Mouse (Mus musculus): Measurements from ENCODE around the gene Gm16181. TPM values are rescaled to one million over a fixed set of nuclear protein-coding genes. Genes with fewer than 3 reads are reported as not detected.

The Gm16181 gene
- polyA plus RNA-seq (2015; fragmentation: Nextera tagmentation; extraction: Ambion mirVana), result 0.41 and 1.2 TPM in 2 replicates

DNA sequence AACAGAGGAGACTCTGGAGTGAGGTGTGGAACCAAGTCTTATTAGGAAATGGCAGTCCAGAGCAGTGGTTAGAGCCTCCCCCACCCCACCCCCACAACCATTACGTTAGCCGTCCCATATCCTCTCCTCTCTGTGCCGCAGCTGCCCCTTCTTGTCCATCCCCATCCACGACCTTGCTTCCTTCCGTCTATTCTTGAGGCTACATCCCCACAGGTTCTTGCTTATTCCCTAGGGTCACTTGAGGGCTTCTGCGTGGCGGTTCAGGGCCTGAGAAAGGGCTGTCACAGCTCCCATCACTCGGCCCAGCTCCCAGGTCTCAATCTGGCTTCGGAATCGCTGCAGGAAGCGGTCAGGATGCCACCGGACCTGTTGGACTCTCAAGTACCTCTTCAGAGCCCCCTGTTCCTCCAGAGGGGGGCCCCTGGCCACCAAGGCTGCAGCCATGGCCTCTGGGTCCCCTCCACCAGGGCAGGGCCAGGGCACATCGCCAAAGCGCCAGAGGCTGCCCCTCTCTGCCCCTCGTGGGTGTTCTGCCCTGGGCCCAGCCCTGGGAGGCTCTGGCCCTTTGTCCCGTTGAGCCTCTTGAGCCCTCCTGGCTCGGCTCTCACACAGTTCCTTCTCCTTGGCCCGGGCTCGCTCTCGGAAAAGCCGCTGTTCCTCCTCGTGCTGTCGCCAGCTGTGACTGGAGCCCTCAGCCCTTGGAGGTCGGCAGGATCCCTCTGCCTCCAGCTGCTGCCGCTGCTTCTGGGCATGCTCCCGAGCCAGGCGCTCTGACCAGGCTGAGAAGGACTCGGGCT is at the start of gene Gm16181:
Gene Gm16181, plus strand, starts transcription at position 679 of the 797 bp plus-strand sequence.
- Histone ChIP-seq H3K27me3 (ENCODE audit: control insufficient read depth, insufficient read depth, low read length) (no peaks in the 10 kb centered on the region), H3K9me3 (replicated peaks; ENCODE audit: control insufficient read depth, low read length) (no peaks in the 10 kb centered on the region), H3K27ac (ENCODE audit: low read length) (peak within 1 kb of the TSS; percentile 75), H3K4me1 (ENCODE audit: control insufficient read depth, insufficient read depth, low read length) (peaks cover 7% of the 10 kb centered on the region), H3K4me3 (ENCODE audit: low read length) (no peak within 1 kb of the TSS), H3K36me3 (ENCODE audit: control insufficient read depth, insufficient read depth) (peaks cover 8% of the 10 kb centered on the region; the same call in 1 of the 2 replicates), H3K9ac (ENCODE audit: low read length) (0 out of 2 replicates have a peak within 1 kb of the TSS, but pooled peaks have one; percentile 18), H3K4me2 (ENCODE audit: low read depth, low read length) (no peak within 1 kb of the TSS)
- ATAC-seq (replicated peaks; ENCODE audit: extremely low read depth, insufficient read depth, low FRiP score), result no peak
- WGBS, result 60% methylated on average over 28 of the region's 28 CpGs

DNA sequence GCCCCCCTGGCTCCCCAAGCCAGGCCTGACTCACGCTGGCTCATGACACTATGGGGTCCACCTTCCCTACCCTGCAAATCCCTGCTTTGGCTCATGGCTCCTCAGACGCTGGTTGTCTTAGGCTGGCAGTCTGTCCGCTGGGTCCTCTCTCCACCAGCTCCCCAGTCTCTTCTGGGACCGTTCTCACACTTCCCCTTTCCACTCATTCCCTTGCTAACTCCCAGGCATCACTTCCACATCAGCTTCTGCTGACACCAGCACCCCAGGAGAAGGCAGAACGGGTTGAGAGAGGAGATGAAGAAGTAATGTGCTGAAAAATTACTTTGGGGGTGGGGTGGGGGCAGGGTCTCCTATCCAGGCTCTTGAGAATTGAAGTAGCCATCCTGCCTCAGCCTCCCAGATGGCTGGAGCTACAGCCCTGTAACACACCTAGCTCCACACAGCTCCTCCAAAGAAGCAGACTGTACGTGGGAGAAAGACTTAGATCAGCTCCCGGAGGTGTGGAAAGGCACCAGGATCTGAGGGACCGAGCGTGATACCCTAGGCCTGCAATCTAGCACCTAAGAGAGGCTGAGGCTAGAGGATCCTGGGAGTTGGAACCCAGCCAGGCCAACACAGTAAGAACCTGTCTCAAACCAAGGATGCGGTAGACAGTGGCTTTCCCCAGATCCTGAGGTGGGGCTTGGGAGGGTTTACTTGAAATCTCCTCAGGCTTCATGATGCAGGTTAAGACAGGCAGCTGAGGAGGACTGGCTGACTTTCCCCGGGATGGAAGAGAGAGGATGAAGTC is 48.0 kb upstream of the Gm16181 start:
- Histone ChIP-seq H3K4me2 (ENCODE audit: low read depth, low read length) (no peak overlapping the region), H3K27ac (ENCODE audit: low read length) (peak overlapping the region; percentile 42; the same call in 1 of the 2 replicates), H3K4me3 (ENCODE audit: low read length) (no peak overlapping the region), H3K4me1 (ENCODE audit: control insufficient read depth, insufficient read depth, low read length) (no peaks in the 10 kb centered on the region; the same call in 1 of the 2 replicates), H3K36me3 (ENCODE audit: control insufficient read depth, insufficient read depth) (no peaks in the 10 kb centered on the region), H3K27me3 (ENCODE audit: control insufficient read depth, insufficient read depth, low read length) (no peaks in the 10 kb centered on the region), H3K9me3 (replicated peaks; ENCODE audit: control insufficient read depth, low read length) (no peaks in the 10 kb centered on the region), H3K9ac (ENCODE audit: low read length) (no peak overlapping the region)
- 54% methylated on average over 11 of the region's 11 CpGs for WGBS
- no peak for ATAC-seq (replicated peaks; ENCODE audit: extremely low read depth, insufficient read depth, low FRiP score)

DNA sequence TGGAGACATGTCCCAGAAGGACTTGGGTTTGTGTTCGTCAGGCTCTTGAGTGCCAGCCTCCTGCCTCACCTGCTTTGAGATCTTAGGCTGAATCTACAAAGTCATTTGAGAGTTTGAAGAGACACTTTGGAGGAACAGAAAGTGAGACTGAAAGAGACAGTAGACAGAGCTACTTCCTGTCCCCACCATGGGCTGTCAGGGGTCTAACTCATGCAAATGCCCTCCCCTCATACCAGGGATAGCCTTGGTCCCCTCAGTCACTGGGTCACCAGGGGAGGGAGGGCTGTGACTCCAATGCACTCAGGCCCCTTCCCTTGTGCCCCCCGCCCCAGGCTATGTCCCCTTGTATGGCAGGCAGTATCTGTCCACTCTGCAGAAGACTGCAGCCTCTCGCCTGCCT is 47.3 kb upstream of the Gm16181 start:
- Histone ChIP-seq H3K4me2 (ENCODE audit: low read depth, low read length) (no peak overlapping the region), H3K27me3 (ENCODE audit: control insufficient read depth, insufficient read depth, low read length) (no peaks in the 10 kb centered on the region), H3K36me3 (ENCODE audit: control insufficient read depth, insufficient read depth) (no peaks in the 10 kb centered on the region), H3K9ac (ENCODE audit: low read length) (no peak overlapping the region), H3K4me3 (ENCODE audit: low read length) (no peak overlapping the region), H3K4me1 (ENCODE audit: control insufficient read depth, insufficient read depth, low read length) (no peaks in the 10 kb centered on the region; the same call in 1 of the 2 replicates), H3K9me3 (replicated peaks; ENCODE audit: control insufficient read depth, low read length) (no peaks in the 10 kb centered on the region), H3K27ac (ENCODE audit: low read length) (peak overlapping the region; percentile 42; the same call in 1 of the 2 replicates)
- 55% methylated on average over 3 of the region's 3 CpGs for WGBS
- ATAC-seq (replicated peaks; ENCODE audit: extremely low read depth, insufficient read depth, low FRiP score), result no peak

DNA sequence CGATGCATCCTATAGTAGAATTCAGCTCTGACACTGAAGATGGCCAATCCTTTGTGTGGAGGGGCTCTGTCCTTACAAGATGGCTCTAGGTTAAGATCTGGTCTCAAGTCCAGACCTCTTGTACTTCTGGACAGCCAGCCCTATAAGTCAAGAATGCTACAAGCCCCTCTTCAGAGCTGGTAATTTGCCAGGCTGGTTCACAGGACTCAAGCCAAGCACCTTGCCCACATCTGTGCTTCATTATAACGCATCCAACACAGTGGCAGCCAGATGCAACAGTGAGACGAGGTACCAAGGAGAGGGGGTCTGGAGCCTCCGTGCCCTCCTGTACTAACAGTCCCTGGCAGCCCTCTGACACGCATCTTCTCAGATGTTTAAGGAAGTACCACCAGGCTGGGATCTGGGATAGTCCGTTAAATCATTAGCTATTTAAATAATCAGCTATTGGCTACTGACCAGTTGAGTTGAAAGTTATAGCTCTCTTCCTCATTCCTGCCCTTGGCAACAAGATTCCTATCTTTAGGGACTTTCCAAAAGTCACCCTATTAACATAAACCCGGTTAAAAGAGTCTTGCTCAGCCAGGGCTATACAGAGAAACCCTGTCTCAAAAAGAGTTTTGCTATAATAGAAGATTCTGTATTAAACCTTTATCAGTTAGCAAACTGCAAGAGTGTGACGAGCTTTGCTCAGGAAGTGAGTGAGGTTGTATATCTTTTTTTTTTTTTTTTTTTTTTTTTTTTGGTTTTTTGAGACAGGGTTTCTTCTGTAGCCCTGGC is 46.2 kb upstream of the Gm16181 start:
- no peaks in the 10 kb centered on the region for H3K9me3 ChIP-seq (replicated peaks; ENCODE audit: control insufficient read depth, low read length)
- 62% methylated on average over 8 of the region's 8 CpGs for WGBS
- no peaks in the 10 kb centered on the region; the same call in 1 of the 2 replicates for H3K4me1 ChIP-seq (ENCODE audit: control insufficient read depth, insufficient read depth, low read length)
- no peak overlapping the region for H3K27ac ChIP-seq (ENCODE audit: low read length)
- no peaks in the 10 kb centered on the region for H3K27me3 ChIP-seq (ENCODE audit: control insufficient read depth, insufficient read depth, low read length)
- H3K4me3 ChIP-seq (ENCODE audit: low read length), result no peak overlapping the region
- H3K4me2 ChIP-seq (ENCODE audit: low read depth, low read length), result no peak overlapping the region
- no peak overlapping the region for H3K9ac ChIP-seq (ENCODE audit: low read length)
- no peak for ATAC-seq (replicated peaks; ENCODE audit: extremely low read depth, insufficient read depth, low FRiP score)
- H3K36me3 ChIP-seq (ENCODE audit: control insufficient read depth, insufficient read depth), result no peaks in the 10 kb centered on the region

DNA sequence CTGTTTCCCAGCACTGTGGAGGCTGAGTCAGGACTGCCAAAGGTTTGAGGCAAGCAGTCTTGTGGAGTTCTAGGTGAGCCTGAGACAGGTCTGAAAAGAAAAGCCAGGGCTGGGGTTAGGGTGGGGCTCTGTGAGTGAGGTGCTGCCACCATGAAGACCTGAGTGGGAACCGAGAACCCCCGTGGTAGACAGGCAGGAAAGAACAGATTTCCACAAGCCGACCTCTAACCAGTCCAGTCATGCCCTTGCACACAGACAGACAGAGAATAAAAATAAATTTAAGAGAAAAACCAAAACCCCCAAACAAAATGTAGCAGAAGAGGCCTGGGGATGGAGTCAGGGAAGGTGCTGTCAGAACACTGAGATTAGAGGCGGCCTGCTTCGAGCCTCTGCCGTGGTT is 45.3 kb upstream of the Gm16181 start:
- H3K4me1 ChIP-seq (ENCODE audit: control insufficient read depth, insufficient read depth, low read length), result no peaks in the 10 kb centered on the region; the same call in 1 of the 2 replicates
- WGBS, result 70% methylated on average over 6 of the region's 6 CpGs
- no peaks in the 10 kb centered on the region for H3K36me3 ChIP-seq (ENCODE audit: control insufficient read depth, insufficient read depth)
- no peaks in the 10 kb centered on the region for H3K9me3 ChIP-seq (replicated peaks; ENCODE audit: control insufficient read depth, low read length)
- no peak overlapping the region for H3K4me3 ChIP-seq (ENCODE audit: low read length)
- no peak for ATAC-seq (replicated peaks; ENCODE audit: extremely low read depth, insufficient read depth, low FRiP score)
- no peak overlapping the region for H3K27ac ChIP-seq (ENCODE audit: low read length)
- H3K27me3 ChIP-seq (ENCODE audit: control insufficient read depth, insufficient read depth, low read length), result no peaks in the 10 kb centered on the region
- no peak overlapping the region for H3K4me2 ChIP-seq (ENCODE audit: low read depth, low read length)
- H3K9ac ChIP-seq (ENCODE audit: low read length), result no peak overlapping the region

DNA sequence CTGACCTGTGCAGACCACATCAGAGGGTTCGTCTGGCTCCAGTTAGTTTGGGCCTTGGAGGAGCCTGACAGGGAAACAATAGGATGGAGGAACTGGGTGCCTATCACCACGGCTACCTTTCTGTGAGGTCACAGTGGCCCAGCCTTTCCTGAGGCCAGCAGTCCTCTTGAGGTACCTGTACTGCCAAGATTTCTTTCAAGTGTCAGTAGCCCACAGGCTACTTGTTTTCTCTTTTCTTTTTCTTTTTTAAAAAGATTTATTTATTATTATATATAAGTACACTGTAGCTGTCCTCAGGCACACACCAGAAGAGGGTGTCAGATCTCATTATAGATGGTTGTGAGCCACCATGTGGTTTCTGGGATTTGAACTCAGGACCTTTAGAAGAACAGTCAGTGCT is 44.7 kb upstream of the Gm16181 start, which contains the start of gene Aif1:
Gene Aif1, minus strand, starts transcription at position 101 of the 400 bp plus-strand sequence.
- 66% methylated on average over 2 of the region's 2 CpGs for WGBS
- Histone ChIP-seq H3K4me1 (ENCODE audit: control insufficient read depth, insufficient read depth, low read length) (no peaks in the 10 kb centered on the region; the same call in 1 of the 2 replicates), H3K27me3 (ENCODE audit: control insufficient read depth, insufficient read depth, low read length) (no peaks in the 10 kb centered on the region), H3K9me3 (replicated peaks; ENCODE audit: control insufficient read depth, low read length) (no peaks in the 10 kb centered on the region), H3K4me3 (ENCODE audit: low read length) (no peak within 1 kb of the TSS), H3K9ac (ENCODE audit: low read length) (no peak within 1 kb of the TSS), H3K4me2 (ENCODE audit: low read depth, low read length) (no peak within 1 kb of the TSS), H3K27ac (ENCODE audit: low read length) (no peak within 1 kb of the TSS), H3K36me3 (ENCODE audit: control insufficient read depth, insufficient read depth) (no peaks in the 10 kb centered on the region)
- ATAC-seq (replicated peaks; ENCODE audit: extremely low read depth, insufficient read depth, low FRiP score), result no peak

DNA sequence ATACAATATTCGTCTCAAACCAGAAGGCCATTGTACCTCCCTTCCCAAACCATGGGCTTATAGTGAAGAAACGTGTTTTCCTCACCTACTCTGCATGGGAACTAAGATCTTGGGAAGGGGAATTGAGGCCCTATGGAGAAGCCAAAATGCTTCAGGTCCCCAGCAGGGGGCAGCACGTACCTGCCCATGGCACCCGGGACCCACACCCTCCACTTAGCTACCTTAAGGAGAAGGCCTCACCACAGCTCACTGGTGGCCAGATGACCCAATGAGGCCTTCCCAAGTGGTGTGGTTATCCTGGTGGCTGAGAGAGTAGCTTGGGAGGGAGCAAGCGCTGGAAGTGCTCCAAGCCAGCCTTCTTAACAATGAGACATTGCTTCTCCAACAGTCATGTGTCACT is 42.1 kb upstream of the Gm16181 start:
- Histone ChIP-seq H3K4me1 (ENCODE audit: control insufficient read depth, insufficient read depth, low read length) (no peaks in the 10 kb centered on the region), H3K9ac (ENCODE audit: low read length) (no peak overlapping the region), H3K4me2 (ENCODE audit: low read depth, low read length) (no peak overlapping the region), H3K4me3 (ENCODE audit: low read length) (no peak overlapping the region), H3K27me3 (ENCODE audit: control insufficient read depth, insufficient read depth, low read length) (no peaks in the 10 kb centered on the region), H3K27ac (ENCODE audit: low read length) (no peak overlapping the region), H3K36me3 (ENCODE audit: control insufficient read depth, insufficient read depth) (no peaks in the 10 kb centered on the region), H3K9me3 (replicated peaks; ENCODE audit: control insufficient read depth, low read length) (no peaks in the 10 kb centered on the region)
- 7% methylated on average over 5 of the region's 5 CpGs for WGBS
- peak; percentile 69; the same call in 1 of the 2 replicates for ATAC-seq (replicated peaks; ENCODE audit: extremely low read depth, insufficient read depth, low FRiP score)

DNA sequence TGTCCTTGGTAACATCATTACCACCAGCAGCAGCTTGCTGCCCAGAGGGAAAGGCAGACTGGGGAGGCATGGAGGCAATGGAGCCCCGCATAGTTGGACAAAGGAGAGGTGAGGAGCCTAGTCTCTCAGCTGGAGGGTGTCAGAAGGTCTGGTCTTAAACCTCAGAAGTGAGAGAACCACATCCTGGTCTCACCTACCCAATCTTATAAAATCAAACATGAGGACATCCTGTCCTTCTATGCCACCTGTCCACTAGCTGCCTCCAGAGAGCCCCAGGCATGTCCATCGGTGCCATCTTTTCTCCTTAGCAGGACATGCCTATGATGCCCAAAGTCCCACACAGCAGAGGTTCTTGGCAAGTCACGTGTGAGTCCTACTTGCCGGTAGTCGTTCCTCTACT is 40.5 kb upstream of the Gm16181 start:
- 77% methylated on average over 5 of the region's 5 CpGs for WGBS
- Histone ChIP-seq H3K36me3 (ENCODE audit: control insufficient read depth, insufficient read depth) (no peaks in the 10 kb centered on the region), H3K9ac (ENCODE audit: low read length) (no peak overlapping the region), H3K9me3 (replicated peaks; ENCODE audit: control insufficient read depth, low read length) (no peaks in the 10 kb centered on the region), H3K4me1 (ENCODE audit: control insufficient read depth, insufficient read depth, low read length) (no peaks in the 10 kb centered on the region), H3K27me3 (ENCODE audit: control insufficient read depth, insufficient read depth, low read length) (no peaks in the 10 kb centered on the region), H3K4me3 (ENCODE audit: low read length) (no peak overlapping the region), H3K4me2 (ENCODE audit: low read depth, low read length) (no peak overlapping the region), H3K27ac (ENCODE audit: low read length) (no peak overlapping the region)
- ATAC-seq (replicated peaks; ENCODE audit: extremely low read depth, insufficient read depth, low FRiP score), result no peak
